Mouse (Mus musculus) ovary, adult 2 months (tissue): ENCODE data around the gene Lrrc43. TPM values are rescaled to one million over a fixed set of nuclear protein-coding genes. Genes with fewer than 3 reads are reported as not detected.

Source experiments
- polyA plus RNA-seq: library from polyadenylated mRNA; depleted of rRNA; stranded (reverse); fragments of >200 nt; gene quantifications from 2 replicates; pipeline ENCODE4 v1.2.3, GENCODE M21; 2012; rRNA removed

Gene Lrrc43
- 2.6 and 2.8 TPM in 2 replicates for polyA plus RNA-seq

DNA sequence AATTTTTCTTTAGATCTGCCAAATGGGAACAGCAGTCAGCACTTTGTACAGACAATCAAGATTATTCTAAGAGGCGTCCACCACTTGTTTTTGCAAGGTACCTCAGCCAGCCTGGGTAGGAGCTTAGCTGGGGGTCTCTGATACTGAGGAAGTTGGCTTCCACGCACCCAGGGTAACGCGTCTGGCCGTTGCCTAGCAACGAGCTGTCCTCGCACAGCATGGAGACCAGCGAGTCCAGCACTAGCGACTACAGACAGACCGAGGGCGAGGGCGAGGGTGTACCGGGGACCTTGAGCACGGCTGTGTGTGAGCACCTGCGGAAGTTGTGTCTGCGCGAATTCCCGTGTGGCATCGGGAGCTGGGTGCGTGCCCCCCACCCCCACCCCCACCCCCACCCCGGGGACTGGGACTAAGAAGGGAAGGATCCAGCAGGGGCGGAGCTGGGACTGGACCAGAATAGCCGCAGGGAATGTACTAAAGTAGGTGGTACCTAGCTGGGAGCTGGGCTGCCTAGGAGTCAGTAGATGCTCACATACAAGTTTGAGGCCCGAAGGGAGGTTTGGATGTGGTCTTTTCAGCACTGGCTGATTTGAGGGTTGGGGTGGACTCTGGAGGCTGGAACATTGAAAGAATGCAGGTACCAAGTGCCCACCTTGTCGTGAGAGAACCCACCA is at the start of gene Lrrc43, which contains the start of gene Il31:
Lrrc43 (plus strand) TSS at position 194 of the 674 bp plus-strand sequence.
Il31 (minus strand) TSS at position 378 of the 674 bp plus-strand sequence.

GRCm38 (mm10) chr5:123510160-123510559 is 21.1 kb downstream of the Lrrc43 start, which contains the start of gene B3gnt4:
Gene B3gnt4, plus strand, starts transcription at chr5:123510460.

GRCm38 (mm10) chr5:123523692-123524392 is 34.7 kb downstream of the Lrrc43 start, which contains the start of gene Diablo:
Gene Diablo, minus strand, starts transcription at chr5:123524176.

GRCm38 (mm10) chr5:123525281-123525680 is 36.2 kb downstream of the Lrrc43 start, which contains the start of gene Gm49027:
Gene Gm49027, minus strand, starts transcription at chr5:123525488.

Other genes starting within 250 kb of the Lrrc43 start
- gene Wdr66, start 237.2 kb upstream of the Lrrc43 start, polyA plus RNA-seq = 3.5 and 4.5 TPM in 2 replicates
- 7.6 and 9.0 TPM in 2 replicates for gene Bcl7a, start 145.5 kb upstream of the Lrrc43 start, polyA plus RNA-seq
- 79.1 and 85.2 TPM in 2 replicates for gene Mlxip, start 94.5 kb upstream of the Lrrc43 start, polyA plus RNA-seq
- gene Il31, start 184 bp downstream of the Lrrc43 start, polyA plus RNA-seq = not detected in 2 replicates
- 5.5 and 5.6 TPM in 2 replicates for gene B3gnt4, start 21.2 kb downstream of the Lrrc43 start, polyA plus RNA-seq
- gene Diablo, start 34.9 kb downstream of the Lrrc43 start, polyA plus RNA-seq = 91.8 and 99.0 TPM in 2 replicates
- 12.2 and 21.7 TPM in 2 replicates for gene Gm49027, start 36.2 kb downstream of the Lrrc43 start, polyA plus RNA-seq
- 14.6 and 15.5 TPM in 2 replicates for gene Vps33a, start 83.7 kb downstream of the Lrrc43 start, polyA plus RNA-seq
- gene Clip1, start 195.3 kb downstream of the Lrrc43 start, polyA plus RNA-seq = 16.8 and 19.5 TPM in 2 replicates
- 27.0 and 32.5 TPM in 2 replicates for gene Zcchc8, start 231.8 kb downstream of the Lrrc43 start, polyA plus RNA-seq